Mouse (Mus musculus): ENCODE measurements around the gene Eci1. TPM values are rescaled to one million over a fixed set of nuclear protein-coding genes. Genes with fewer than 3 reads are reported as not detected.
A peak's percentile ranks its signal among the peaks of the same experiment; 100 is the strongest.
"Not testable (repeated sequence)": the region's sequence is repeated elsewhere in the genome, so short reads cannot be mapped to it uniquely, and the experiment has no call there.

Gene Eci1
- polyA plus RNA-seq, 1 experiment from 2014 or later: 96.4 TPM

GRCm38 (mm10) chr17:24415011-24415410 lies 11.4 kb upstream of the Eci1 start:
- H3K27me3 ChIP-seq (replicated peaks; ENCODE audit: control insufficient read depth, insufficient read depth, low read length): no peaks in the 10 kb centered on the region
- no peaks in the 10 kb centered on the region for H3K9me3 ChIP-seq (ENCODE audit: control insufficient read depth)
- peak overlapping the region; percentile 93 for H3K9ac ChIP-seq (ENCODE audit: low read depth, low read length)
- H3K4me3 ChIP-seq (ENCODE audit: low read depth, low read length): peak overlapping the region; percentile 85
- no peak for TF ChIP-seq CTCF (IDR thresholded peaks at IDR 0.05; ENCODE audit: low read depth)
- peak overlapping the region; percentile 94 for H3K27ac ChIP-seq (ENCODE audit: low read depth, low read length)
- H3K4me1 ChIP-seq (replicated peaks; ENCODE audit: control insufficient read depth, insufficient read depth, low read length): 0 out of 2 replicates have a peak, but pooled peaks cover 4% of the 10 kb centered on the region
- no peak for ATAC-seq
- H3K4me2 ChIP-seq (replicated peaks; ENCODE audit: low read depth): peak overlapping the region; percentile 67
- under 1% methylated on average over 21 of the region's 21 CpGs for WGBS
- peaks cover 29% of the 10 kb centered on the region for H3K36me3 ChIP-seq (ENCODE audit: control insufficient read depth, insufficient read depth)

DNA sequence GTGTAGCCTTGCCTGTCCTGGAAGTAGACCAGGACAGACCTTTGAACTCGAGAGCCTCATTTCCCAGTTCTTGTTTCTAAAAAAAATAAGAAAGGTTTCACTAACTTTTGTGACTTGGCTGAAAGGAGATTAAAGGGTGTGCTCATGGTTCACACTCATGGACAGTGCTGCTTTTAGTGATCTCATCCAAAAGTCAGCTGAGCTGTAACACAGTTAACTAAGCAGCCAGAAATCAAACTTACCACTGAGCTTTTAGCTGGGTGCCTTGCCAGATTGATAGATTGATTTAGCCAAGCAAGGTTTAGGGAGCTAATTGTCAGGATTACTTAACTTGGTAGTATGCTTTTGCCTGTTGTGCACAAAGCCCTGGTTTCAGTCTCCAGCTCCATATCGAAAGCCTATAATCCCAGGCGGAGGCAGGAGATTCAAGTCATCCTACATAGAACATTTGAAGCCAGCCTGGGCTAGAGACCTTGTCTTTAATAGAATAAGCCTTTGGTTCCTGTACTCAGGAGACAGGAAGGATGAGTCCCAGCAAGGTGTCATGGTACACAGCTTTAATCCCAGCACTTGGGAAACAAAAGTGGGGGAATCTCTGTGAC lies 10.3 kb upstream of the Eci1 start:
- Histone ChIP-seq H3K9ac (ENCODE audit: low read depth, low read length) (peak overlapping the region; percentile 93), H3K36me3 (ENCODE audit: control insufficient read depth, insufficient read depth) (peaks cover 33% of the 10 kb centered on the region), H3K27ac (ENCODE audit: low read depth, low read length) (peak overlapping the region; percentile 16; the same call in 1 of the 2 replicates), H3K27me3 (replicated peaks; ENCODE audit: control insufficient read depth, insufficient read depth, low read length) (no peaks in the 10 kb centered on the region), H3K4me3 (ENCODE audit: low read depth, low read length) (peak overlapping the region; percentile 85), H3K4me2 (replicated peaks; ENCODE audit: low read depth) (peak overlapping the region; percentile 67), H3K9me3 (ENCODE audit: control insufficient read depth) (no peaks in the 10 kb centered on the region), H3K4me1 (replicated peaks; ENCODE audit: control insufficient read depth, insufficient read depth, low read length) (0 out of 2 replicates have a peak, but pooled peaks cover 4% of the 10 kb centered on the region)
- ATAC-seq: no peak
- no peak for TF ChIP-seq CTCF (IDR thresholded peaks at IDR 0.05; ENCODE audit: low read depth)
- WGBS: 65% methylated on average over 3 of the region's 3 CpGs

DNA sequence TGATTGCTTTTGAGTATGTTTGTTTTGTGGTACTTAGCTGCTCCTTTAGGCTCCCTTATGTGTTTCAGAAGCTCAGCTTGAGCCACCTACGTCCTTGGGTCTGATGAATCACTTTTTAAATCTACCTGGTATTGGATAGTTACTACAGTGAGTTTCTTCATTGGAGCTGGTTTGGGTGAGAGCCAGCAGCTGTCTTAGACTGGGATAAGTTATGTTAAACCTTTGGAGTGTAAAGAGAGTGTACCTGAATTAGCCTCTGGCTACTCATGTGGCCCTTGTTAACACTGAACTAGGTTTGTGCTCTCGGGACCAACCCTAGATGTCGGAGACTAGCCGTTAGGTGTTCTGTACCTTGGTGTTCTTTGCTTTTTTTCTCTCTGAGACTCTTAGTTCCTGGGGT lies 3.3 kb upstream of the Eci1 start:
- no peaks in the 10 kb centered on the region for H3K27me3 ChIP-seq (replicated peaks; ENCODE audit: control insufficient read depth, insufficient read depth, low read length)
- no peak for ATAC-seq
- TF ChIP-seq CTCF (IDR thresholded peaks at IDR 0.05; ENCODE audit: low read depth): no peak
- 94% methylated on average over 4 of the region's 4 CpGs for WGBS
- no peaks in the 10 kb centered on the region for H3K4me1 ChIP-seq (replicated peaks; ENCODE audit: control insufficient read depth, insufficient read depth, low read length)
- no peak overlapping the region for H3K4me3 ChIP-seq (ENCODE audit: low read depth, low read length)
- H3K4me2 ChIP-seq (replicated peaks; ENCODE audit: low read depth): no peak overlapping the region
- no peak overlapping the region for H3K27ac ChIP-seq (ENCODE audit: low read depth, low read length)
- peaks cover 61% of the 10 kb centered on the region for H3K36me3 ChIP-seq (ENCODE audit: control insufficient read depth, insufficient read depth)
- H3K9me3 ChIP-seq (ENCODE audit: control insufficient read depth): no peaks in the 10 kb centered on the region
- H3K9ac ChIP-seq (ENCODE audit: low read depth, low read length): no peak overlapping the region

DNA sequence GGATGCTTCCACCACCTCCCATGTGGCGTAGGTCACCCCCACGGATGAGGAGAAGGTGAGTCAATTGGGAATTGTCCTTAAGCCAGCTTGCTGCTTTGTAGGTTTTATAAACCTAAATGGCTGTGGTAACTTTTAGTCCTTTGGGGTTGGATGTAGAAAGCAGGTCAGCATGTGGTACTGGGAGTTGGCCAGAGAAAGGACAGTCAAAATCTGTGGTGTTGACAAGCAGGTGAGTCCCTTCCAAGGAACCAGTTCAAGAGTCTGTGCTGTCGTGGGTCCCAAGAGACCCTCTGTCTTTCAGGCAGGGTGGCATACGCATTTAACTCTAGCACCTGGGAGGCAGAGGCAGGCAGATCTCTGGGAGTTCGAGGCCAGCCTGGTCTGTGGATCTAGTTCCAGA lies 2.0 kb upstream of the Eci1 start:
- Histone ChIP-seq H3K4me2 (replicated peaks; ENCODE audit: low read depth) (no peak overlapping the region), H3K9me3 (ENCODE audit: control insufficient read depth) (no peaks in the 10 kb centered on the region), H3K36me3 (ENCODE audit: control insufficient read depth, insufficient read depth) (peaks cover 49% of the 10 kb centered on the region), H3K4me1 (replicated peaks; ENCODE audit: control insufficient read depth, insufficient read depth, low read length) (no peaks in the 10 kb centered on the region), H3K9ac (ENCODE audit: low read depth, low read length) (no peak overlapping the region), H3K27me3 (replicated peaks; ENCODE audit: control insufficient read depth, insufficient read depth, low read length) (no peaks in the 10 kb centered on the region), H3K4me3 (ENCODE audit: low read depth, low read length) (no peak overlapping the region), H3K27ac (ENCODE audit: low read depth, low read length) (peak overlapping the region; percentile 50; the same call in 1 of the 2 replicates)
- ATAC-seq: no peak
- no peak for TF ChIP-seq CTCF (IDR thresholded peaks at IDR 0.05; ENCODE audit: low read depth)
- 95% methylated on average over 5 of the region's 5 CpGs for WGBS

- H3K27me3 ChIP-seq (replicated peaks; ENCODE audit: control insufficient read depth, insufficient read depth, low read length); H3K9ac ChIP-seq (ENCODE audit: low read depth, low read length); H3K4me2 ChIP-seq (replicated peaks; ENCODE audit: low read depth); H3K27ac ChIP-seq (ENCODE audit: low read depth, low read length); ATAC-seq; H3K9me3 ChIP-seq (ENCODE audit: control insufficient read depth); H3K4me3 ChIP-seq (ENCODE audit: low read depth, low read length); H3K4me1 ChIP-seq (replicated peaks; ENCODE audit: control insufficient read depth, insufficient read depth, low read length): not testable (repeated sequence)
- WGBS: 66% methylated on average over 4 of the region's 8 CpGs
- peaks cover 41% of the 10 kb centered on the region for H3K36me3 ChIP-seq (ENCODE audit: control insufficient read depth, insufficient read depth)
These were observed 1.1 kb upstream of the Eci1 start for GRCm38 (mm10) chr17:24425326-24425725.

- no peak for TF ChIP-seq CTCF (IDR thresholded peaks at IDR 0.05; ENCODE audit: low read depth)
- WGBS: 68% methylated on average over 7 of the region's 7 CpGs
- ATAC-seq: no peak
- Histone ChIP-seq H3K9me3 (ENCODE audit: control insufficient read depth) (no peaks in the 10 kb centered on the region), H3K4me2 (replicated peaks; ENCODE audit: low read depth) (peak overlapping the region; percentile 77), H3K9ac (ENCODE audit: low read depth, low read length) (no peak overlapping the region), H3K4me3 (ENCODE audit: low read depth, low read length) (peak overlapping the region; percentile 66; the same call in 1 of the 2 replicates), H3K27me3 (replicated peaks; ENCODE audit: control insufficient read depth, insufficient read depth, low read length) (no peaks in the 10 kb centered on the region), H3K27ac (ENCODE audit: low read depth, low read length) (peak overlapping the region; percentile 93), H3K36me3 (ENCODE audit: control insufficient read depth, insufficient read depth) (peaks cover 35% of the 10 kb centered on the region), H3K4me1 (replicated peaks; ENCODE audit: control insufficient read depth, insufficient read depth, low read length) (no peaks in the 10 kb centered on the region)
These were observed 536 bp upstream of the Eci1 start for GRCm38 (mm10) chr17:24425905-24426304.
